Mouse (Mus musculus): ENCODE results near the gene Gpi1. TPM values are rescaled to one million over a fixed set of nuclear protein-coding genes. Genes with fewer than 3 reads are reported as not detected.
A peak's percentile ranks its signal among the peaks of the same experiment; 100 is the strongest.
"Not testable (repeated sequence)": the region's sequence is repeated elsewhere in the genome, so short reads cannot be mapped to it uniquely, and the experiment has no call there.

Gpi1 gene
- polyA plus RNA-seq, 1 experiment from 2014 or later: 255 TPM

- no peaks in the 10 kb centered on the region for H3K4me1 ChIP-seq
- H3K36me3 ChIP-seq: peaks cover 98% of the 10 kb centered on the region
- no peaks in the 10 kb centered on the region for H3K9me3 ChIP-seq
- H3K9ac ChIP-seq: no peak overlapping the region
- H3K27me3 ChIP-seq: no peaks in the 10 kb centered on the region
- 93% methylated on average over 9 of the region's 9 CpGs for WGBS
- H3K4me2 ChIP-seq (replicated peaks): no peak overlapping the region
- no peak overlapping the region for H3K4me3 ChIP-seq
- H3K27ac ChIP-seq: no peak overlapping the region
- no peak for ATAC-seq (ENCODE audit: insufficient number of reproducible peaks, insufficient read depth, low FRiP score, low TSS enrichment)
These were observed 21.9 kb downstream of the Gpi1 start for GRCm38 (mm10) chr7:34208027-34208745.

GRCm38 (mm10) chr7:34206331-34206730, 23.8 kb downstream of the Gpi1 start:
- no peak overlapping the region for H3K4me3 ChIP-seq
- peaks cover 98% of the 10 kb centered on the region for H3K36me3 ChIP-seq
- no peaks in the 10 kb centered on the region for H3K9me3 ChIP-seq
- no peaks in the 10 kb centered on the region for H3K27me3 ChIP-seq
- 94% methylated on average over 6 of the region's 6 CpGs for WGBS
- no peak for ATAC-seq (ENCODE audit: insufficient number of reproducible peaks, insufficient read depth, low FRiP score, low TSS enrichment)
- H3K4me2 ChIP-seq (replicated peaks): no peak overlapping the region
- H3K27ac ChIP-seq: no peak overlapping the region
- H3K9ac ChIP-seq: no peak overlapping the region
- H3K4me1 ChIP-seq: no peaks in the 10 kb centered on the region

DNA sequence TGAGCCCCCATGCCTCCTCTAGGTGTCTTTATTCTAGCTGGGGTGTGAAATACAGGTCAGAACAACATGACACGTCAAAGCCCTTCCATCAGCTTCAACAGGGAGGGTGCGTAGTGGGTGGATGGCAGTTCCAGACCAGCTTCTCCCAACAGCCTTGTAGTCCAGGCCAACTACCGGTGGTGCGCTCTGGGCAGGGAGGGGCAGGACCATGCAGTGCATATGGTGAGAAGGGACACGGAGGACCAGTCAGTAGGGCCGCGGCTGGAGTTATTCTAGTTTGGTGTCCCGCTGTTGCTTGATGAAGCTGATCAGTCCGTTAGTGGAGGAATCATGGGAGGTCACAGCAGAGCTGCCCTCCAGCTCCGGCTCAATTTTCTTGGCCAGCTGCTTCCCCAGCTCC, 28.0 kb downstream of the Gpi1 start:
- H3K27me3 ChIP-seq; H3K9me3 ChIP-seq; H3K4me3 ChIP-seq; ATAC-seq (ENCODE audit: insufficient number of reproducible peaks, insufficient read depth, low FRiP score, low TSS enrichment); H3K4me2 ChIP-seq (replicated peaks); H3K27ac ChIP-seq; H3K9ac ChIP-seq; H3K4me1 ChIP-seq: not testable (repeated sequence)
- peaks cover 68% of the 10 kb centered on the region for H3K36me3 ChIP-seq
- WGBS: 94% methylated on average over 10 of the region's 10 CpGs

GRCm38 (mm10) chr7:34200829-34201228, 29.3 kb downstream of the Gpi1 start:
- H3K27me3 ChIP-seq: no peaks in the 10 kb centered on the region
- no peak overlapping the region for H3K27ac ChIP-seq
- H3K4me3 ChIP-seq: no peak overlapping the region
- H3K4me2 ChIP-seq (replicated peaks): no peak overlapping the region
- H3K36me3 ChIP-seq: peaks cover 55% of the 10 kb centered on the region
- 96% methylated on average over 2 of the region's 2 CpGs for WGBS
- H3K4me1 ChIP-seq: no peaks in the 10 kb centered on the region
- no peak for ATAC-seq (ENCODE audit: insufficient number of reproducible peaks, insufficient read depth, low FRiP score, low TSS enrichment)
- no peak overlapping the region for H3K9ac ChIP-seq
- no peaks in the 10 kb centered on the region for H3K9me3 ChIP-seq

- H3K27ac ChIP-seq: no peak overlapping the region
- H3K27me3 ChIP-seq: no peaks in the 10 kb centered on the region
- peaks cover 31% of the 10 kb centered on the region for H3K36me3 ChIP-seq
- H3K4me1 ChIP-seq: peaks cover 7% of the 10 kb centered on the region; the same call in 1 of the 2 replicates
- no peak overlapping the region for H3K9ac ChIP-seq
- ATAC-seq (ENCODE audit: insufficient number of reproducible peaks, insufficient read depth, low FRiP score, low TSS enrichment): no peak
- no peak overlapping the region for H3K4me3 ChIP-seq
- H3K4me2 ChIP-seq (replicated peaks): no peak overlapping the region
- no peaks in the 10 kb centered on the region for H3K9me3 ChIP-seq
- WGBS: 48% methylated on average over 3 of the region's 3 CpGs
These were observed 31.8 kb downstream of the Gpi1 start for GRCm38 (mm10) chr7:34198346-34198745.

- Histone ChIP-seq H3K9ac (peak within 1 kb of the TSS; percentile 89), H3K9me3 (no peaks in the 10 kb centered on the region), H3K27me3 (no peaks in the 10 kb centered on the region), H3K36me3 (peaks cover 25% of the 10 kb centered on the region), H3K4me3 (peak within 1 kb of the TSS; percentile 96), H3K4me2 (replicated peaks) (peak within 1 kb of the TSS; percentile 90), H3K27ac (peak within 1 kb of the TSS; percentile 60; the same call in 1 of the 2 replicates), H3K4me1 (peaks cover 7% of the 10 kb centered on the region; the same call in 1 of the 2 replicates)
- peak; percentile 83 for ATAC-seq (ENCODE audit: insufficient number of reproducible peaks, insufficient read depth, low FRiP score, low TSS enrichment)
- WGBS: 3% methylated on average over 70 of the region's 70 CpGs
These were observed 33.7 kb downstream of the Gpi1 start, which contains the start of gene Pdcd2l for GRCm38 (mm10) chr7:34196132-34197128. Gene Pdcd2l (minus strand): TSS chr7:34196661.

- Histone ChIP-seq H3K36me3 (peaks cover 18% of the 10 kb centered on the region), H3K9ac (peak overlapping the region; percentile 89), H3K4me2 (replicated peaks) (peak overlapping the region; percentile 90), H3K27ac (no peak overlapping the region), H3K9me3 (no peaks in the 10 kb centered on the region), H3K4me3 (peak overlapping the region; percentile 96), H3K4me1 (peaks cover 7% of the 10 kb centered on the region; the same call in 1 of the 2 replicates), H3K27me3 (no peaks in the 10 kb centered on the region)
- WGBS: 50% methylated on average over 3 of the region's 3 CpGs
- no peak for ATAC-seq (ENCODE audit: insufficient number of reproducible peaks, insufficient read depth, low FRiP score, low TSS enrichment)
These were observed 34.5 kb downstream of the Gpi1 start for GRCm38 (mm10) chr7:34195632-34196031.

GRCm38 (mm10) chr7:34192825-34193224, 37.3 kb downstream of the Gpi1 start:
- Histone ChIP-seq H3K4me1 (peaks cover 7% of the 10 kb centered on the region; the same call in 1 of the 2 replicates), H3K27ac (no peak overlapping the region), H3K36me3 (peaks cover 36% of the 10 kb centered on the region), H3K9me3 (no peaks in the 10 kb centered on the region), H3K9ac (no peak overlapping the region), H3K4me3 (no peak overlapping the region), H3K27me3 (no peaks in the 10 kb centered on the region), H3K4me2 (replicated peaks) (no peak overlapping the region)
- WGBS: 94% methylated on average over 6 of the region's 6 CpGs
- ATAC-seq (ENCODE audit: insufficient number of reproducible peaks, insufficient read depth, low FRiP score, low TSS enrichment): no peak

DNA sequence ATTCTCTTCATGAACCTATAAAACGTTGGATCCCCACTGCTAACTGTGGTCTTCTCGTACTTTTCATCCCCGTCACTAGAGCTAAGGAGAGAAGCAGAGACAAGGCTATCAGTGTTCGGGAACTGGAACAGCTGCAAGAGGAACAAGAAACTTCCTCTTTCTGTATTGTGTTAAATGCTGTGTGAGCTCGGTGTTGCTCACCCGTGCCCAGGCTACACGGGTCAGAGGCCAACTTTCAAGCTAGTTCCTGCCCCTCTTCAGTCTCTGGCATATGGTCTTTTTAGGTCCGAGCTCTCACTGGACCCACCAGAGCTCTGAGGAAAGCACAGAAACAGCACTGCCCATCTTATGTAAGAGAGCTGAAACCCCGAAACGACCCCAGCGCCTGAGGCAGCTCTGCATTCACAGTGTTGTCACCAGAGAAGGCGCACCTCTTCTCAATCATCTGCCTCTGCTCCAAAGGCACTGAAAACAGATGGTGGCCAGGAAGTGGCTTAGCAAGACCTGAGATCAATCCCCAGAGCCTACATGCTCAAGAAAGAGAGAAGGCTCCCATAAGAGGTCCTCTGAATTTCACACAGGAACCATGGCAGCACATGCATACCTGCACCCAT, 40.7 kb downstream of the Gpi1 start:
- Histone ChIP-seq H3K27me3 (no peaks in the 10 kb centered on the region), H3K4me3 (no peak overlapping the region), H3K9ac (no peak overlapping the region), H3K4me1 (no peaks in the 10 kb centered on the region), H3K9me3 (no peaks in the 10 kb centered on the region; the same call in 1 of the 2 replicates), H3K36me3 (peaks cover 64% of the 10 kb centered on the region), H3K27ac (no peak overlapping the region), H3K4me2 (replicated peaks) (no peak overlapping the region)
- 86% methylated on average over 12 of the region's 12 CpGs for WGBS
- ATAC-seq (ENCODE audit: insufficient number of reproducible peaks, insufficient read depth, low FRiP score, low TSS enrichment): no peak

GRCm38 (mm10) chr7:34183794-34184193, 46.3 kb downstream of the Gpi1 start:
- ATAC-seq (ENCODE audit: insufficient number of reproducible peaks, insufficient read depth, low FRiP score, low TSS enrichment): no peak
- Histone ChIP-seq H3K4me2 (replicated peaks) (no peak overlapping the region), H3K9me3 (no peaks in the 10 kb centered on the region; the same call in 1 of the 2 replicates), H3K27ac (no peak overlapping the region), H3K9ac (no peak overlapping the region), H3K4me3 (no peak overlapping the region), H3K4me1 (no peaks in the 10 kb centered on the region), H3K36me3 (peaks cover 42% of the 10 kb centered on the region), H3K27me3 (no peaks in the 10 kb centered on the region)
- 53% methylated on average over 3 of the region's 3 CpGs for WGBS

DNA sequence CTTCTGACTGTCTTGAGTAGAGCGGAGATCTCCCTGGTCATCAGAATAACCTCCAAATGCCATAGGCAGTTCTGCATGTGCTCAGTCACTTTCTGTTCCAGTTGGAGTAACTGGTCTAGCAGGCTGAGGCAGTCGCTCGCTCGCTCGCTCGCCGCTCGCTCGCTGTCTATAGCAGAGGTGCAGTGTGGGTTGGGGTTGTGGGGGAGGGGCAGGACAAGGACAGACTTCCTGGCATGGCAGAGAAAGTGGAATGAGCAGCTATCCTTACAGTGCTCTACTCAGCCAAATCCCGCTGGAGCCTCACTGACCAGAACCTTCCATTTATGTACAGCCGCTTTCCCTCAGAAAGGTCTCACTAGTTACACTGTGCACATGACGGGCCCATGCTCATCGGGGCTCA, 46.8 kb downstream of the Gpi1 start:
- Histone ChIP-seq H3K4me1 (no peaks in the 10 kb centered on the region), H3K4me2 (replicated peaks) (no peak overlapping the region), H3K4me3 (no peak overlapping the region), H3K27ac (no peak overlapping the region), H3K36me3 (peaks cover 38% of the 10 kb centered on the region), H3K9ac (no peak overlapping the region), H3K27me3 (no peaks in the 10 kb centered on the region), H3K9me3 (no peaks in the 10 kb centered on the region; the same call in 1 of the 2 replicates)
- WGBS: 75% methylated on average over 13 of the region's 13 CpGs
- ATAC-seq (ENCODE audit: insufficient number of reproducible peaks, insufficient read depth, low FRiP score, low TSS enrichment): no peak
